Mouse (Mus musculus) left cerebral cortex, postnatal 10 days (tissue): Measurements from ENCODE around the gene Ccl6. TPM values are rescaled to one million over a fixed set of nuclear protein-coding genes. Genes with fewer than 3 reads are reported as not detected.

ENCODE experiments used
- DNase-seq, 2 experiments: peaks; one replicate each; pipeline ENCODE4 v3.0.0; 2021 to 2022; ENCODE audit warnings: low spot score in 2 of 2, mixed read lengths in 1 of 2; ENCODE audit errors: extremely low spot score in 1 of 2
- intact Hi-C: fragments of 180-260 bp; cut with DNase I; formaldehyde crosslinking; loops from one replicate; pipeline ENCODE4 v1.15.1; 2025
- total RNA-seq, 2 experiments: library from RNA; stranded (reverse); gene quantifications; 2 replicates each; pipeline ENCODE4 v1.2.3; 2021

The Ccl6 gene
- total RNA-seq, 2 experiments from 2014 or later, result 0.97 to 1.6 TPM

DNA sequence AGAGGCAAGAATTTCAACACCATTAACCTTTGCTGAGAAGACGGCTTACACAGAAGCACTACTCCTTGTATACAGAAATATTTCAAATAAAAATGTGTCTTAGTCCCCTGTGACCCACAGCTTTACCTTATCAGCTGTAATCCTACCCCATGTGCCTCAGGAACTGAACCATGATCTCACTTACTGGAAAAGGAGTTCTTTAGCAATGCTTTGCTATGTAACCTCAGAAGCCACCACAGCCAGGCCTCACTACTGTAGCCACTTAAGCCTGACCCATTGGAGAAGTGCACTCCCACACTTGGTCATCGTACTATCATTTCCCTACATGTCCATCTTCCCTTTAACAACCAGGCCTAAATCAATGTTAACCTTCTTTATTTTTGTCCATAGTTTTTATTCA lies 7.7 kb upstream of the Ccl6 start:
- DNase-seq, result no peak
- intact Hi-C loops, result no loop called here

DNA sequence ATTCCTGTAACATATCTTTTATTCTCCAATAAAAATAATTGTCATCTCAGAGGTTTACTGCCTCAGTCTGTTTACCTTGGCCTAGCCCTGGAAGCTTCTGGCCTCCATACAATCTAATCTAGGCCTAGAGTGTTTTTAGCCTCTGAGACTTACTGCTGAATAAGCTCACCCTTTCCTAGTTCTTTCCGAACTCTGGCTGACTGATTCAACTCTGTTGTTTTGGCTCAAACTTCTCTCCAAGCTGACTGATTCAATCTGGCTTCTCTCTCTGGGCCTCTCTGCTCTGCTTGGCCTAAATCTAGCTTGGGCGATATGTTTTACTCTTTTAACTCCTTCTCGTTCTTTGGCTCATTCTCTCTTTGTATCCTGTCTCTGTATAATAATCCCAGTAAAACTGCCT lies 6.1 kb upstream of the Ccl6 start:
- intact Hi-C loops, result no loop called here
- no peak for DNase-seq

DNA sequence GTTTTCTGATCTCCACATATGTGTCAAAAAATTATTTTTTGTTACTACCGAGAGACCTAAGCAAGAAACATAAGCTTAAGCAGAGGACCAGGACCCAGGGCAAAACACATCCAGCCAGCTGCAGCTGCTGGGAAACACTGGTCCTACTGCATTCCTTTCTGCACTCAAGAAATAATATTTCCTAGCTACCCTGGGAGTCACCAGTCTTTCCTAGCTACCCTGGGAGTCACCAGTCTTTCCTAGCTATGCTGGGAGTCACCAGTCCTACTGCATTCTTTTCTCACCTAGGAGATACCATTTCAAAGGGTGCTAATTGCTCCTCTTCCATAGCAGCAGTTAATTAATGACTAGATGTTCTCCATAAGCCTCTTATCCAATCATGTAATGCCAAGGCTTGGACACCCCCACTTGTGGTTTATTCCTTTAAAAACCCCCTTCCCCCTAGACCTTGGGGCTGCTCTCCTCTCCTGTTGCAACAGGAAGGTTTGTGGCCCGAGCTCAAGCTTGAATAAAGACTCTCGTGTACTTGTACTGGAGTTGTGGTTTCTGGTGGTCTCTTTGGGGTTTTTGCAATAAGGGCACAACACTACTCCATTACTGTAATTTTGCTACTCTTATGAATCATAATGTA lies 5.4 kb upstream of the Ccl6 start:
- intact Hi-C loops, result no loop called here
- no peak for DNase-seq

GRCm38 (mm10) chr11:83597796-83598195 lies 4.9 kb upstream of the Ccl6 start:
- no peak for DNase-seq
- intact Hi-C loops, result no loop called here

- intact Hi-C loops, result no loop called here
- no peak for DNase-seq
Observed at GRCm38 (mm10) chr11:83595669-83596455, 3.0 kb upstream of the Ccl6 start.

GRCm38 (mm10) chr11:83593453-83593852 lies 566 bp upstream of the Ccl6 start:
- intact Hi-C loops, result no loop called here
- DNase-seq, result no peak

GRCm38 (mm10) chr11:83584232-83584631 lies 8.7 kb downstream of the Ccl6 start:
- DNase-seq, result no peak

GRCm38 (mm10) chr11:83583450-83583754 lies 9.5 kb downstream of the Ccl6 start:
- intact Hi-C loops, result no loop called here
- no peak for DNase-seq

More at GRCm38 (mm10) chr11:83584232-83584631, 8.7 kb downstream of the Ccl6 start:
- intact Hi-C loops, result no loop called here

- intact Hi-C loops, result no loop called here
- no peak for DNase-seq
Observed at GRCm38 (mm10) chr11:83582626-83583449, 10.0 kb downstream of the Ccl6 start.

- no peak for DNase-seq
- intact Hi-C loops, result no loop called here
Observed at GRCm38 (mm10) chr11:83581626-83582610, 11.0 kb downstream of the Ccl6 start.

DNA sequence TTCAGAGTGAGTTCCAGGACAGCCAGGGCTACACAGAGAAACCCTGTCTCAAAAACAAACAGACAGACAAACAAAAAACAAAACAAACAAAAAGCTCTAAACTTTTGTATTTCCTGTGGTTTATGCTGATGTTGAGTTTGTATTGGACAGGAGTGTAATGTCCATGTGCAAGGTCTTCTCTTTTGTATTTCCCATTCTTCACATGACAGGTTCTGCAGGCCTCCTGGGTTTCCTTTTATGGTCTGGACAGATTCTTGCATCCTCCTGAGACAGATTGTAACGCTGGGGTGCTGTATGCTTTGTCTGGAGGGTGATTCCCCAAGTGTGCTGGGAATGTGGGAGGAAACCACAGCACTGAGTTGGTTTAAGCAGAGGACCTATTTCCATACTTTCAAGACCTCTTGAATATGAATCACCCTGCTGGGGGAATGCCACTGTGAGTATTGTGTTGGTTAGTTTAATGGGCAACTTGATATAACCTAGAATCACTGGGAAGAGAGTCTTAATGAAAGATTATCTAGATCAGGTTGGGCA lies 12.1 kb downstream of the Ccl6 start:
- no peak for DNase-seq
- intact Hi-C loops, result no loop called here

GRCm38 (mm10) chr11:83578999-83579398 lies 13.9 kb downstream of the Ccl6 start:
- no peak for DNase-seq
- intact Hi-C loops, result no loop called here

DNA sequence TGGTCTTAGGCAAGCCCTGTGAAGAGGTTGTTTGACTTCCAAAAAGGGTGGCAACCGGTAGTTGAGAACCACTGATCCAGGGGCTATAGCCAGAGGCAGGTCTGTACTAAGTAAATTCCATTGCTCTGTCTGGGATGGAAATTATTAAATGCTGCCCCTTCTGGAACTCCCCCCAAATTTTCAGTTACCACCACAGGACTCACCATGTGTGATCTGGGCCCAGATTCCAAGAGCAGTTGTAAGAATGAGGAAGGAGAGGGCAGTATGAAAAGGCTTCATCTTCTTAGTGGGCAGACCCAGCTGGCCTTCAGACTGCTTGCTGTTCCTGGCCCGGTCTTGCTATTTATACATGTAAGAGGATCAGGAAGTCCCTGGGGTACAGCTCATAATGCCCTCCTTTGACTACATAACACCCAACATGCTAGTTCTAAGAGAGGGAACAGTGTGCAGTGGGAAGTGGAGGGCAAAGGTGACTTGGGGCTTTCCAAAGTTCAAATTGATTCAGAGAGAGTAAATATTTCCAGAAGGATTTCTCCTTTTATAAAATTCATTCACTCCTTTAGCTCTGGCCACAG lies 14.6 kb downstream of the Ccl6 start, which contains the start of gene Ccl9:
TSS of gene Ccl9 (minus strand) at position 451 of the 575 bp plus-strand sequence.
- no peak for DNase-seq

GRCm38 (mm10) chr11:83576927-83577555 lies 15.8 kb downstream of the Ccl6 start:
- DNase-seq, result no peak
- intact Hi-C loops, result no loop called here

More for the DNA sequence above, 14.6 kb downstream of the Ccl6 start, which contains the start of gene Ccl9:
- intact Hi-C loops, result no loop called here

GRCm38 (mm10) chr11:83572834-83573233 lies 20.1 kb downstream of the Ccl6 start:
- DNase-seq, result no peak
- intact Hi-C loops, result no loop called here

- intact Hi-C loops, result no loop called here
- DNase-seq, result peak in 1 of 2 experiments; percentile 37
Observed at GRCm38 (mm10) chr11:83572223-83572622, 20.7 kb downstream of the Ccl6 start.

GRCm38 (mm10) chr11:83570189-83570588 lies 22.7 kb downstream of the Ccl6 start:
- DNase-seq, result no peak
- intact Hi-C loops, result no loop called here

- intact Hi-C loops, result no loop called here
- no peak for DNase-seq
Observed at GRCm38 (mm10) chr11:83569249-83569648, 23.6 kb downstream of the Ccl6 start.
